Mouse (Mus musculus) stomach, embryonic 16.5 days (tissue): ENCODE results near the gene Vmn2r108. TPM values are rescaled to one million over a fixed set of nuclear protein-coding genes. Genes with fewer than 3 reads are reported as not detected.
"Not testable (repeated sequence)": the region's sequence is repeated elsewhere in the genome, so short reads cannot be mapped to it uniquely, and the experiment has no call there.

Experiments
- ATAC-seq: fragments of 200-750 bp; cut with Nextera tagmentation; 2 replicates; pipeline ENCODE4 v1.8.0; 2017; ENCODE audit warnings: moderate number of reproducible peaks, moderate TSS enrichment; ENCODE audit not compliant: insufficient read depth, low FRiP score
- H3K27ac ChIP-seq: fragments of 300-500 bp; sonication (generic); 2 replicates; pipeline ENCODE4 v1.5.1; 2014; ENCODE audit warnings: low read length
- H3K27me3 ChIP-seq: fragments of 300-500 bp; sonication (generic); 2 replicates; pipeline ENCODE4 v1.6.1; 2014; ENCODE audit warnings: low read length, control low read depth, mixed read lengths; ENCODE audit not compliant: control insufficient read depth, insufficient read depth
- H3K36me3 ChIP-seq: fragments of 300-500 bp; sonication (generic); 2 replicates; pipeline ENCODE4 v1.6.1; 2014; ENCODE audit warnings: low read length; ENCODE audit not compliant: control insufficient read depth, insufficient read depth
- H3K4me1 ChIP-seq: fragments of 300-500 bp; sonication (generic); 2 replicates; pipeline ENCODE4 v1.6.1; 2014; ENCODE audit warnings: low read length, control low read depth, mixed read lengths; ENCODE audit not compliant: control insufficient read depth, insufficient read depth
- H3K4me2 ChIP-seq: fragments of 300-500 bp; sonication (generic); 2 replicates; pipeline ENCODE4 v1.6.1; 2014; ENCODE audit warnings: low read depth, low read length, mixed read lengths
- H3K4me3 ChIP-seq: fragments of 300-500 bp; sonication (generic); replicated peaks from 2 replicates; pipeline ENCODE4 v1.5.1; 2014; ENCODE audit warnings: mild to moderate bottlenecking, low read length
- H3K9ac ChIP-seq: fragments of 300-500 bp; sonication (generic); 2 replicates; pipeline ENCODE4 v1.6.1; 2014; ENCODE audit warnings: low read length
- H3K9me3 ChIP-seq: fragments of 300-500 bp; sonication (generic); replicated peaks from 2 replicates; pipeline ENCODE4 v1.6.1; 2016; ENCODE audit warnings: low read length, control low read depth; ENCODE audit not compliant: control insufficient read depth
- WGBS: fragments of 180-500 bp; shearing (Covaris S2); extraction: QIAGEN DNeasy Blood & Tissue Kit; methylation state at CpG from one replicate; pipeline ENCODE4 v1.1.7; 2014; 5-methylcytosine and 5-hydroxymethylcytosine counted together
- polyA plus RNA-seq: library from polyadenylated mRNA; unstranded; fragments of >200 nt; fragmentation: Nextera tagmentation; extraction: Ambion mirVana; gene quantifications from 2 replicates; pipeline ENCODE4 v1.2.1, GENCODE M21; 2015

Vmn2r108 gene
- polyA plus RNA-seq = not detected in 2 replicates

GRCm38 (mm10) chr17:20481231-20481630 is at the start of gene Vmn2r108:
Vmn2r108 (minus strand) TSS chr17:20481331.
- Histone ChIP-seq H3K4me1 (no peaks in the 10 kb centered on the region), H3K9ac (no peak within 1 kb of the TSS), H3K27ac (no peak within 1 kb of the TSS), H3K4me3 (no peak within 1 kb of the TSS), H3K9me3 (no peaks in the 10 kb centered on the region), H3K27me3 (no peaks in the 10 kb centered on the region), H3K36me3 (no peaks in the 10 kb centered on the region), H3K4me2 (no peak within 1 kb of the TSS)
- ATAC-seq = no peak

- not testable (repeated sequence) for H3K4me2 ChIP-seq, H3K9me3 ChIP-seq, H3K9ac ChIP-seq, H3K27ac ChIP-seq, H3K36me3 ChIP-seq, H3K27me3 ChIP-seq, H3K4me1 ChIP-seq, ATAC-seq, H3K4me3 ChIP-seq
These were observed 27.1 kb upstream of the Vmn2r108 start for GRCm38 (mm10) chr17:20508247-20508646.

- no peak for ATAC-seq
- Histone ChIP-seq H3K36me3 (no peaks in the 10 kb centered on the region), H3K9me3 (no peaks in the 10 kb centered on the region), H3K27ac (no peak within 1 kb of the TSS), H3K9ac (no peak within 1 kb of the TSS), H3K27me3 (no peaks in the 10 kb centered on the region), H3K4me2 (no peak within 1 kb of the TSS), H3K4me3 (no peak within 1 kb of the TSS), H3K4me1 (no peaks in the 10 kb centered on the region)
These were observed 16.7 kb upstream of the Vmn2r108 start, which contains the start of gene Vmn1r225 for GRCm38 (mm10) chr17:20497858-20498257. Vmn1r225 (plus strand) TSS chr17:20498158.

- H3K4me2 ChIP-seq = no peak overlapping the region
- no peak overlapping the region for H3K9ac ChIP-seq
- H3K27me3 ChIP-seq = no peaks in the 10 kb centered on the region
- H3K4me3 ChIP-seq = no peak overlapping the region
- no peaks in the 10 kb centered on the region for H3K36me3 ChIP-seq
- 65% methylated on average over 3 of the region's 3 CpGs for WGBS
- H3K27ac ChIP-seq = no peak overlapping the region
- H3K4me1 ChIP-seq = no peaks in the 10 kb centered on the region
- no peak for ATAC-seq
- 0 out of 2 replicates have a peak, but pooled peaks cover 4% of the 10 kb centered on the region for H3K9me3 ChIP-seq
These were observed 7.8 kb downstream of the Vmn2r108 start for GRCm38 (mm10) chr17:20473311-20473710.

- ATAC-seq = no peak
- no peak overlapping the region for H3K4me2 ChIP-seq
- H3K9me3 ChIP-seq = 0 out of 2 replicates have a peak, but pooled peaks cover 3% of the 10 kb centered on the region
- no peak overlapping the region for H3K4me3 ChIP-seq
- no peaks in the 10 kb centered on the region for H3K36me3 ChIP-seq
- H3K27ac ChIP-seq = no peak overlapping the region
- no peaks in the 10 kb centered on the region for H3K27me3 ChIP-seq
- no peak overlapping the region for H3K9ac ChIP-seq
- H3K4me1 ChIP-seq = no peaks in the 10 kb centered on the region
These were observed 41.9 kb downstream of the Vmn2r108 start for GRCm38 (mm10) chr17:20439263-20439662.

- H3K36me3 ChIP-seq = no peaks in the 10 kb centered on the region
- 11% methylated on average over 1 of the region's 1 CpGs for WGBS
- no peak for ATAC-seq
- no peak within 1 kb of the TSS for H3K4me2 ChIP-seq
- H3K4me1 ChIP-seq = no peaks in the 10 kb centered on the region
- no peaks in the 10 kb centered on the region for H3K27me3 ChIP-seq
- no peak within 1 kb of the TSS for H3K4me3 ChIP-seq
- no peak within 1 kb of the TSS for H3K27ac ChIP-seq
- H3K9me3 ChIP-seq = 0 out of 2 replicates have a peak, but pooled peaks cover 6% of the 10 kb centered on the region
- no peak within 1 kb of the TSS for H3K9ac ChIP-seq
These were observed 67.3 kb downstream of the Vmn2r108 start, which contains the start of gene Vmn1r224 for GRCm38 (mm10) chr17:20413846-20414245. Vmn1r224 (plus strand) TSS chr17:20414146.

Other genes starting within 250 kb of the Vmn2r108 start
- gene Vmn2r105, start 246.3 kb downstream of the Vmn2r108 start, polyA plus RNA-seq = not detected in 2 replicates
- not detected in 2 replicates for gene Vmn2r106, start 195.8 kb downstream of the Vmn2r108 start, polyA plus RNA-seq
- not detected in 2 replicates for gene Vmn2r107, start 136.1 kb downstream of the Vmn2r108 start, polyA plus RNA-seq
- gene Vmn1r224, start 67.2 kb downstream of the Vmn2r108 start, polyA plus RNA-seq = not detected in 2 replicates
- not detected in 2 replicates for gene Vmn1r225, start 16.8 kb upstream of the Vmn2r108 start, polyA plus RNA-seq
- gene Vmn2r109, start 83.4 kb upstream of the Vmn2r108 start, polyA plus RNA-seq = not detected in 2 replicates
- gene Vmn2r110, start 115.1 kb upstream of the Vmn2r108 start, polyA plus RNA-seq = 0.01 TPM in 1 of 2 replicates, not detected in the other
- not detected in 2 replicates for gene Fpr-rs3, start 143.5 kb upstream of the Vmn2r108 start, polyA plus RNA-seq
- gene Vmn1r226, start 201.5 kb upstream of the Vmn2r108 start, polyA plus RNA-seq = not detected in 2 replicates
- not detected in 2 replicates for gene Vmn1r227, start 248.5 kb upstream of the Vmn2r108 start, polyA plus RNA-seq